Mouse (Mus musculus): ENCODE data around the gene Dedd2.

DNA sequence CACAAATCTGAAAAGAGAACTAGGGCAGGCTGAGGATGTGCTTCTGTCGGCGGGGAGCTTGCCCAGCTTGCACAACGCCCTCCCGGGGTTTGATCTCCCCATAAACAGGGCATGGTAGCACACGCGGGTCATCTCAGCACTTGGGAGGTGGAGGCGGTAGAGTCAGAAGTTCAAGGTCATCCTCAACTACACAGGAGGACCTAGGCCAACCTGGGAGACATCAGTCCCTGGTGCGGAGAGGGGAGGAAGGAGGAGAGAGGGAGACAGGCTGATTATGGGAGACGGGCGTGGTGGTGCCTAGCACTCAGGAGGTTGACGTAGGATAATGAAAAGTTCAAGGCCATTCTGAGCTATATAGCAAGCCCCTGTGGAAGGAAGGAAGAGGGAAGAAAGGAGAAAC, 29.6 kb downstream of the Dedd2 start:
- no peak for TF ChIP-seq POLR2A (IDR thresholded peaks at IDR 0.05; ENCODE audit: low read depth, low read length)
- TF ChIP-seq CTCF (IDR thresholded peaks at IDR 0.05; ENCODE audit: borderline replicate concordance, insufficient read depth, low read length): no peak

Data from embryonic fibroblast, embryonic 13.5 days (primary cell).